Mouse (Mus musculus): Measurements from ENCODE around the gene Otof.

Gene Otof

GRCm38 (mm10) chr5:30461821-30462220 is at the start of gene Otof:
TSS of gene Otof (minus strand) at chr5:30461932.
- DNase-seq, result peak; percentile 67 to 68

DNA sequence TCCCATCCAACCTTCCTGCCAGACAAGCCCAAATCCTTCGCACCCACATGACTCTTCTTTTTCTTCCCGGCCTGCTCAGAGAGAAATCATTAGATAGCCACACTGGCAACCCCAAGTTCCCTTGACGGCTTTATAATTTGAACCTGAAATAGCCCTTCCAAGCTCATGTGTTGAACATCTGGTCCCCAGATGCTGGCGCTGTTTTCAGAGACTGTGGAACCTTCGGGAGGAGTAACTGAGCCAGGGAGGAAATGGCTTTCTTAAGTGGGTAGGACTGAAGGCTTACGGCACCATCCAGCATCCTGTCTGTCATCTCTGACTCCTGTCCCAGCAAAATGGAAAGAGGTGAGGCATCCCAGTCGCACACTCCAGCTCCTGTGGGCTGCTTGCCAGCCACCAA is 35.6 kb upstream of the Otof start:
- no peak for DNase-seq

DNA sequence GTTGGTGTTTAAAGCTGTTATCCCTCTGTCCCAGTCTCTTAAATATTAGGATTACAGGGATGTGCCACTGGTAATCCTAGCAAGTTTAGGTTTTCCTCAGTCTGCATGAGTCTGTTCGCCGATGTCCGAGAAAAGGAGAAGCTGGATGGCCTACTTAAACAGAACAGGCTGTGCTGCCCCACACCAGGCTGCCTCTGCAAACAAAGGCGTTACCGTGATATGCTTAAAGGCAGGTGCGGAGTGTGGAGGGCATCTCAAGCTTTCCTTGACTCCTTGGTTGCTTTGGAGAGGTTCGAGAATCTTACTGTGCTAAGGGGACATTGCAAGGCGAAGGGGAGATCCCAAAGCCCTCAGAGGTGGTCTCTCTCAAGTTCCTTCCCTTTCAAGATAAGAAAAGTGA is 35.1 kb upstream of the Otof start:
- no peak for DNase-seq

GRCm38 (mm10) chr5:30495288-30495687 is 33.6 kb upstream of the Otof start:
- DNase-seq, result no peak

DNA sequence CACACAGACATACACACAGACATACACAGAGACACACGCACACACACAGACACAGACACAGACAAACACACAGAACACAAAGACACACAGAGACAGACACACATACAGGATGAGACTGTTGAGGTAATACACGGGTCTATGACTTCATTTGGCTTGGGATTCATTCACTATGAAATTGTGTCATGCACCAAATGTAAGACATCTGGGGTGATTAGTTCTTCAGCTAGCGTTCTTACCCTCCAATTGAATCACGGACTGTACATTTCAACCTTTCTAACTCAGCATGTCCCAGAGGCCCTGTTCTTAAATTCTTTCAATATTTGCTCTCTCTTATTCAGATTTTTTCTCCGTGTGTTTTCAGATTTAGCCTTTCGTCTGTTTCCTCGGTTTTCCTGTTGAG is 32.9 kb upstream of the Otof start:
- no peak for DNase-seq

- no peak for DNase-seq
Measured at GRCm38 (mm10) chr5:30493723-30494122, 32.0 kb upstream of the Otof start.

DNA sequence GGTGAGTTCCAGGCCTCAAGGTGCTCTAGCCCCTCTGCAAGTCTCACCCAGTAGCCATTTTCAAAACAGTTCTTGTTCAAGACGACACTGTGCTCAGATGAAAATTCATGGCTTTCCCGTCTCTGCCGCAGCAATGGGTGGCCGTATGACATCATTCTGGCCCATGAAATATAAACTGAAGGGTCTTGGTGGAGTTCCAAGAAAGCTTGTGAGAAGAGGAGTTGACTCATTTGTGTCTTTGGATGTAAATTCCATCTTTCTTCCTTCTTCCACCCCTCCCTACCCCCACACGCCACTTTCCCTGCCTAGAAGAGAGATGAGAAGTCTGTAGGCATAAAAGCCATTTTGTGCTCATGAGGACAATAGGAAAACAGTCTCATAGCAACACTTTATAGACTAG is 29.1 kb upstream of the Otof start:
- DNase-seq, result no peak

- no peak for DNase-seq
Measured at GRCm38 (mm10) chr5:30490215-30490614, 28.5 kb upstream of the Otof start.

DNA sequence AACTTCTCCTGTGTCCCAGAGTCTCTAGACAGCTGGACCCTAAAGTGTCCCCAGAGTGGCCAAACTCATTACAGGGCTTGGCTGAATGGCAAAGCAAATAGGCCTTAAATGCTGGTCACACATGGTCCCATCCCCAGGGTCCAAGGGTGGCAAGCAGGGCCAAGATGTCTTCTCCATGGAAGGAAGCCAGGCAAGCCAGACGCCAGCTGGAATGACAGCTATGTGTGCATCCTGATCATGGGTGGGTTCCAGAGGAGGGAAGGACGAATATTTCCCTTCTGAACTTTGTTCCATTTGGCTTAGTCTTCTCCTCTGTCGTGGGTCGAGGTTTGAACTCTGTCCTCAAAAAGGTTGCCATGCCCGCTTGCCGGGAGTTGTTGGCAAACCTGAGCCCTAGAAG is 23.4 kb upstream of the Otof start:
- DNase-seq, result peak; percentile 81 to 86

DNA sequence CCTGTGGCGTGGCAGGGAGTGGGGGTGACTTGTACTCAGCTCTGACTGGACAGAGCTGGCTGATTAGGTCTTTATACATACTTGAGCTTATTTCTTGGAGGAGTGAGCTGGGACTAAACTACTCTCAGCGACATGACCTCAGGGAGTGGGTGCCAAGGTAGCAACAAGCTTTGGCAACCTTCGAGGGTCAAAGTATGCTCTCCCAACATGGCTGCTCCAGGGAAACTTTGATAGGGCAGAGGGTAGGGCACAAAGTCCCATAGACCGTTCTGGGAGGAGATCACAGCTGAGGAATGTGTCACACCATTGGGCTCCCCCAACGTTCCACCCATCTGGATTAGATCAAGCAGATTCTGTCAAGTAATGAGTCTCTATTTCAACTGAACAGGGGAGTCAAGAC is 22.9 kb upstream of the Otof start:
- no peak for DNase-seq

GRCm38 (mm10) chr5:30483533-30483932 is 21.8 kb upstream of the Otof start:
- peak; percentile 34 to 44 for DNase-seq

GRCm38 (mm10) chr5:30482319-30482718 is 20.6 kb upstream of the Otof start:
- peak; percentile 90 to 94 for DNase-seq

GRCm38 (mm10) chr5:30476534-30476933 is 14.8 kb upstream of the Otof start:
- DNase-seq, result peak; percentile 63 to 80

GRCm38 (mm10) chr5:30472148-30472547 is 10.4 kb upstream of the Otof start:
- no peak for DNase-seq

GRCm38 (mm10) chr5:30470454-30470853 is 8.7 kb upstream of the Otof start:
- no peak for DNase-seq

GRCm38 (mm10) chr5:30466315-30466714 is 4.6 kb upstream of the Otof start:
- peak; percentile 47 to 58 for DNase-seq

DNA sequence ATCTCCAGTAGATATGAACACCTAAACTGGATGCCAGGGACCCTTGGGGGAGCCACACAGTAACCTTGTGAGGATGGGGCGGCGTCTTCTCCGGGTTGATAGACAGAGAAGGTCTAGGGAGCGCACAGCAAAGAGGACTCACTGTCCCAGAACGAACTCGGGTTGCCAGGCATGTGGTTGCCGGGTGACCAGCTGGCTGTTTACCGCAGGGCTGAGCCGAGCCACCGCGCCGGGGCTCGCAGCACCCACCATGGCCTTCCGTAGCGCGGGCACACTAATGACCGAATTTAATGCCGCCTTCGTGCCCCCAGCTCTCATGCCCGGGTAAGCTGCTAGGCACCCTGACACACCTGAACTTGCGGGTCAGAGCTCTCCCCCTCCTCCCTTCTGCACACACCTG is 4.1 kb upstream of the Otof start, which contains the start of gene 1700001C02Rik:
Gene 1700001C02Rik (plus strand): TSS at position 187 of the 400 bp plus-strand sequence.
- peak; percentile 53 to 55 for DNase-seq

DNA sequence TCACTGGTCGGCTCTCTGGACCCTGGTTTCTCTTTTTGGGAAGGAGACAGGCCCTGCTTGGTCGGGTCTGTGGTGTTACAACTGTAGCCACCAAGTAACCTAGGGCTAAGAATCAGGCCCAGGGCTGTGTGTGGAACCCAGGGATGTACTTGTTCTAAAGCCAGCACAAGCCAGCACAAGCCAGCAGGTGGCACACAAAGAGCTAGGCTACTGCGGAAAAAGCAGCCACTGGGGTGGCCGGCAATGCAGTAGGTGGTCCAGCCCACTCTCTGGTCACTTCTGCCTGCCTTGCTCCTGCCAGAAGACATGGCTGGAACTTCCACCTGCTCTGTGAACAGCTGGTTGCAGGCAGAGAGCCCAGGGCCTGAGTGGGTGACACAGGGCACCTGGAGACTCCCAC is 1.6 kb downstream of the Otof start:
- no peak for DNase-seq

DNA sequence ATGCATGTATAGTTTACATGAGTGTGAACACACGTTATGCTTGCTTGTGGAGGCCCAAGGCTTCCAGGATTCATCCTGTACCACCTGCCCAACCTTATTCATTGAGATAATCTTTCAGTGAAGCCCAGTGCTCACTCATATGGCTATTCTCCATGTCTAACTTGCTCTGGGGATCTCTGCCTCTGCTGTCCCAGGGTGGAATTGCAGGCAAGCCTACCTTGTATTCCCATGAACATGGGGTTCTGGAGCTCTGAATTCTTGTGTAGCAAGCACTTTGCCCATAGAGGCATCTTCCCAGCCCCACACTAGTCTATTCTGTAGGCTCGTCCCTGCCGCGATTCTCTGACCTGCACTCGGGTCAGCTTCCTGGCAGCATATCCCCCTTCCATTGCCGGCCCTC is 5.7 kb downstream of the Otof start:
- DNase-seq, result peak; percentile 63 to 66

GRCm38 (mm10) chr5:30444327-30444895 is 17.3 kb downstream of the Otof start:
- DNase-seq, result no peak

DNA sequence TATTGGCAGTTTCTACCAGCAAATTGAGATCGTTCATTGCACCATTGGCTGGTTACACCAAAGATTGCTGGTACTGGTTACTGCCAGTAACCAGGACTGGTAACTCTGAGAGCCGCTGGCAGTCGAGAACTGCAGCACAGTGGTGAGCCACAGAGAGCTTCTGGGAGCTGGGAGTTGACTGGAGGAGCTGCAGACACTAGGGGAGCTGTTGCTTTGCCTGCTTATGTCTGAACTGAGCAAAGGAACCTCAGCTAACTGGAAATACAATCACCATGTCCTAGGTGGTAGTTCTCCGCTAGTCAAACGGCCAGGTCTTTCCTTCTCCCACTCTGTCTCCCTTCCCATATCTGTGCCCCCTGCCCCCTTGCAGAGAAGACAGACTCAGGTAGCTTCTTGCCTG is 19.5 kb downstream of the Otof start:
- DNase-seq, result peak; percentile 34 to 45

DNA sequence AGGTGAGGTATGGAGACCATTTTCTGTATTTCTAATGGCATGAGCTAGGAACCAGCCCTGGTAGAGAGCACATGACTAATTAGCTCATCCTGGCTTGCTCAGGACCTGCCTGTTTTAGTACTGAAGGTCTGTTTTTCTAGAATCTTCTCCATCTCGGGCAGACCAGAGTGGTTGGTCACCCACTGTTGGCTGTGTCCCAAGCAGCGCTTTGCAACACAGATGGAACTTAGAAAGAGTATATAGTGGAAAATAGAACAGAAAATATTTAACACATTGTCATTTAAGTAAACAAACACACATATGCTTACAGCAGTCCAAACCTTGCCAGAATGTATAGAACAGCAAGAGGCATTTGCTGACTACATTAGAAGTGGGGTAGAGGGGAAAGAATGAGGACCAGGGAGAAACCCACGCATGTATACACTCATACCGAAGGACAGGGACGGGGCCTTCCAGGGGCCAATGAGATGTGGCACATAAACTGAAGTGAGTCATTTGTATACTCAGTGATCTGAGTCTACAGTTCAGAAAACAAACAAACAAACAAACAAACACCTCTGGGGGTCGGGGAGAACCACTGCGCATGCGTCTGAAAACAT is 21.3 kb downstream of the Otof start:
- DNase-seq, result no peak

DNA sequence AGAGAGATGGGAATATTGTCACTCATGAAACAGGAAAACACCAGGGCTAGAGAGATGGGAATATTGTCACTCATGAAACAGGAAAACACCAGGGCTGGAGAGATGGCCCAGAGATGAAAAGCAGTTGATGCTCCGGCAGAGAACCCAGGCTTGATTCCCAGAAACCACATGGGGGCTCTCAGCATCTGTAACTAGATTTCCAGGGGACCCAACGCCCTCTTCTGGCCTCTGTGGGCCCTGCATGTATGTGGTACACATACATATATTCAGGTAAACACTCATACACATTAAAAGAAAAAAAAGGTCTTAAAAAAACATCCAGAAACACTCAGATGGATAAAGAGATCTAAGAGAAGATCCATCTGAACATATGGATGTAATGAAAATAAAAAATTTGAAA is 22.8 kb downstream of the Otof start:
- peak; percentile 50 to 61 for DNase-seq

DNA sequence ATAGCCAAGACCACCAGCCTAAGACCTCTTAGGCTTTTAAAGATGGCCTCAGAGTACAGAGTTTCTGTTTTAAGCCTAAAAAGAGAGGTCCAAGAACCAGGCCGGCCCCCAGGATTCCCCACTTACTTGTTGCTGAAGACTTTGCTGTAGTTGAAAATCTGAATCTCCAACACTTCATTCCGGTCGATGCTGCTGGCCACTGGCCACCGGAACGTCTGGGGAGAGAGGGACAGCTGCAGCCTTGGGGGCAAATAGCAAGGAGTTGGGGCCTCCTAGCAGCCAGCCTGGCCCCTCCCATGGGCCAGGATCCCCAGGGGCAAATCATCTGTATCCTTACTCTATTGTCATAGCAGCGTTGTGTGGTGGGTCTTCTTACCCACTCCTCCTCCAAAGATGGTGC is 34.3 kb downstream of the Otof start:
- no peak for DNase-seq
